Comparison of ENCODE assay signal across 7 mouse cellular contexts in genomic region chr14:56776571-56777238, GRCm38 (mm10). TPM values are rescaled to one million over a fixed set of nuclear protein-coding genes. Genes with fewer than 3 reads are reported as not detected.
DNase-seq lines count a peak whose midpoint lies in the region; ATAC-seq lines count a peak whose summit lies in the region.

No protein-coding gene starts in this region.

- H3K4me1 ChIP-seq in neural tube, embryonic 11.5 days (ENCODE audit: control insufficient read depth, insufficient read depth, low read length): peaks cover 11% of the 10 kb centered on the region
- peaks cover 23% of the 10 kb centered on the region for H3K4me1 ChIP-seq in embryonic facial prominence, embryonic 10.5 days
- H3K4me1 ChIP-seq in intestine, embryonic 16.5 days (ENCODE audit: control insufficient read depth, insufficient read depth, low read length): peaks cover 7% of the 10 kb centered on the region
- peaks cover 16% of the 10 kb centered on the region; the same call in 1 of the 2 replicates for H3K4me1 ChIP-seq in neural tube, embryonic 14.5 days (ENCODE audit: control insufficient read depth, insufficient read depth, low read length)

- peak overlapping the region; percentile 92 for H3K9ac ChIP-seq in neural tube, embryonic 11.5 days (ENCODE audit: low read length)
- H3K9ac ChIP-seq in intestine, embryonic 16.5 days (ENCODE audit: low read depth, low read length): peak overlapping the region; percentile 89
- H3K9ac ChIP-seq in neural tube, embryonic 14.5 days (replicated peaks; ENCODE audit: low read depth, low read length): peak overlapping the region; percentile 88; the same call in 1 of the 2 replicates

- H3K4me3 ChIP-seq in neural tube, embryonic 11.5 days (ENCODE audit: low read depth, low read length): peak overlapping the region; percentile 90
- H3K4me3 ChIP-seq in embryonic facial prominence, embryonic 10.5 days: peak overlapping the region; percentile 96
- peak overlapping the region; percentile 90 for H3K4me3 ChIP-seq in intestine, embryonic 16.5 days (ENCODE audit: low read length)
- peak overlapping the region; percentile 86 for H3K4me3 ChIP-seq in neural tube, embryonic 14.5 days (ENCODE audit: low read depth, low read length)

- peak overlapping the region; percentile 58 for H3K4me2 ChIP-seq in neural tube, embryonic 11.5 days (ENCODE audit: low read depth)
- H3K4me2 ChIP-seq in intestine, embryonic 16.5 days (ENCODE audit: low read depth, low read length): peak overlapping the region; percentile 71
- H3K4me2 ChIP-seq in neural tube, embryonic 14.5 days (ENCODE audit: low read depth, low read length): peak overlapping the region; percentile 82

- no peaks in the 10 kb centered on the region for H3K27me3 ChIP-seq in neural tube, embryonic 11.5 days (ENCODE audit: control insufficient read depth, insufficient read depth, low read length)
- no peaks in the 10 kb centered on the region for H3K27me3 ChIP-seq in embryonic facial prominence, embryonic 10.5 days (replicated peaks; ENCODE audit: low read depth, poor library complexity, severe bottlenecking)
- no peaks in the 10 kb centered on the region for H3K27me3 ChIP-seq in intestine, embryonic 16.5 days (replicated peaks; ENCODE audit: control insufficient read depth, insufficient read depth, low read length)
- no peaks in the 10 kb centered on the region for H3K27me3 ChIP-seq in neural tube, embryonic 14.5 days (ENCODE audit: control insufficient read depth, insufficient read depth, low read length)

- no peak overlapping the region for H3K27ac ChIP-seq in neural tube, embryonic 11.5 days (ENCODE audit: low read depth, low read length)
- H3K27ac ChIP-seq in embryonic facial prominence, embryonic 10.5 days (replicated peaks): no peak overlapping the region
- H3K27ac ChIP-seq in intestine, embryonic 16.5 days (ENCODE audit: low read length): no peak overlapping the region
- H3K27ac ChIP-seq in neural tube, embryonic 14.5 days (ENCODE audit: low read depth, low read length): no peak overlapping the region

- DNase-seq in neural tube, embryonic 11.5 days (ENCODE audit: low spot score): no peak
- DNase-seq in neural tube, embryonic 10.5 days (ENCODE audit: extremely low spot score, low spot score): no peak
- no peak for DNase-seq in embryonic facial prominence, embryonic 10.5 days (ENCODE audit: low spot score)
- no peak for DNase-seq in left cerebral cortex, adult 9 months (ENCODE audit: low spot score in 2 of 2)
- DNase-seq in left cerebral cortex, adult 8-10 months (ENCODE audit: low spot score in 2 of 2): no peak

- 37% methylated on average over 11 of the region's 11 CpGs for WGBS in neural tube, embryonic 11.5 days
- WGBS in embryonic facial prominence, embryonic 10.5 days: 39% methylated on average over 11 of the region's 11 CpGs
- 26% methylated on average over 11 of the region's 11 CpGs for WGBS in intestine, embryonic 16.5 days
- whole genome bisulfite sequencing in neural tube, embryonic 14.5 days: 31% methylated on average over 11 of the region's 11 CpGs

- H3K9me3 ChIP-seq in neural tube, embryonic 11.5 days (ENCODE audit: control insufficient read depth, low read length): no peaks in the 10 kb centered on the region
- no peaks in the 10 kb centered on the region for H3K9me3 ChIP-seq in embryonic facial prominence, embryonic 10.5 days
- no peaks in the 10 kb centered on the region for H3K9me3 ChIP-seq in intestine, embryonic 16.5 days (ENCODE audit: control insufficient read depth, low read length)
- no peaks in the 10 kb centered on the region for H3K9me3 ChIP-seq in neural tube, embryonic 14.5 days (ENCODE audit: control insufficient read depth, low read length)

- H3K36me3 ChIP-seq in neural tube, embryonic 11.5 days (ENCODE audit: control insufficient read depth, insufficient read depth, low read length): peaks cover 3% of the 10 kb centered on the region; the same call in 1 of the 2 replicates
- H3K36me3 ChIP-seq in embryonic facial prominence, embryonic 10.5 days (replicated peaks): peaks cover 35% of the 10 kb centered on the region
- H3K36me3 ChIP-seq in intestine, embryonic 16.5 days (ENCODE audit: control insufficient read depth, insufficient read depth, low read length): no peaks in the 10 kb centered on the region
- peaks cover 2% of the 10 kb centered on the region for H3K36me3 ChIP-seq in neural tube, embryonic 14.5 days (ENCODE audit: control insufficient read depth, insufficient read depth, low read length)

- no peak for ATAC-seq in neural tube, embryonic 11.5 days (ENCODE audit: insufficient read depth, low FRiP score, low TSS enrichment)
- no peak for ATAC-seq in intestine, embryonic 16.5 days
- ATAC-seq in neural tube, embryonic 14.5 days (ENCODE audit: low read depth): no peak

RNA-seq across cellular contexts. Expression of gene Pspc1, which starts 1.4 kb away (rescaled TPM):
- 51.4 and 51.5 TPM in 2 replicates for polyA plus RNA-seq in neural tube, embryonic 11.5 days (2014; fragmentation: Nextera tagmentation; extraction: Ambion mirVana)
- 41.3 and 44.7 TPM in 2 replicates for polyA plus RNA-seq in embryonic facial prominence, embryonic 10.5 days (2016; fragmentation: Nextera tagmentation; extraction: Ambion mirVana)
- 17.3 and 17.5 TPM in 2 replicates for polyA plus RNA-seq in intestine, embryonic 16.5 days (2015; fragmentation: Nextera tagmentation; extraction: Ambion mirVana)
- 51.3 and 72.5 TPM in 2 replicates for polyA plus RNA-seq in neural tube, embryonic 14.5 days (2014; fragmentation: Nextera tagmentation; extraction: Ambion mirVana)
- total RNA-seq in left cerebral cortex, adult 8-10 months (2022): 10 to 100 TPM; 64.0 to 76.1 (median 71.0) TPM

RNA-seq across cellular contexts. Expression of gene Zmym5, which starts 34.8 kb away (rescaled TPM):
- 17.8 and 22.2 TPM in 2 replicates for polyA plus RNA-seq in neural tube, embryonic 11.5 days (2014; fragmentation: Nextera tagmentation; extraction: Ambion mirVana)
- 22.2 and 26.5 TPM in 2 replicates for polyA plus RNA-seq in embryonic facial prominence, embryonic 10.5 days (2016; fragmentation: Nextera tagmentation; extraction: Ambion mirVana)
- polyA plus RNA-seq in intestine, embryonic 16.5 days (2015; fragmentation: Nextera tagmentation; extraction: Ambion mirVana): 16.7 TPM in 2 replicates
- polyA plus RNA-seq in neural tube, embryonic 14.5 days (2014; fragmentation: Nextera tagmentation; extraction: Ambion mirVana): 26.5 and 28.0 TPM in 2 replicates
- total RNA-seq in left cerebral cortex, adult 8-10 months (2022): 10 to 100 TPM; 28.0 to 32.6 (median 30.6) TPM
